Mouse (Mus musculus) megakaryocyte, embryonic 14.5 days (primary cell): ENCODE results near the gene Mansc4.

Experiments
- FLI1 ChIP-seq: IDR thresholded peaks from 2 replicates; pipeline ENCODE4 v1.6.1; 2012; ENCODE audit warnings: low read length, inconsistent platforms, mixed read lengths
- GATA1 ChIP-seq: IDR thresholded peaks from 3 replicates; pipeline ENCODE4 v1.6.1; 2012; ENCODE audit warnings: mixed read lengths, low read length, inconsistent platforms, borderline replicate concordance

- TF ChIP-seq FLI1 (no peak), GATA1 (no peak)
These were observed 904 bp upstream of the Mansc4 start for GRCm38 (mm10) chr6:147087736-147088135.
